Mouse (Mus musculus): Measurements from ENCODE around the gene Bach2. TPM values are rescaled to one million over a fixed set of nuclear protein-coding genes. Genes with fewer than 3 reads are reported as not detected.

Gene Bach2
- polyA plus RNA-seq, 1 experiment from 2014 or later, result 27.4 TPM

DNA sequence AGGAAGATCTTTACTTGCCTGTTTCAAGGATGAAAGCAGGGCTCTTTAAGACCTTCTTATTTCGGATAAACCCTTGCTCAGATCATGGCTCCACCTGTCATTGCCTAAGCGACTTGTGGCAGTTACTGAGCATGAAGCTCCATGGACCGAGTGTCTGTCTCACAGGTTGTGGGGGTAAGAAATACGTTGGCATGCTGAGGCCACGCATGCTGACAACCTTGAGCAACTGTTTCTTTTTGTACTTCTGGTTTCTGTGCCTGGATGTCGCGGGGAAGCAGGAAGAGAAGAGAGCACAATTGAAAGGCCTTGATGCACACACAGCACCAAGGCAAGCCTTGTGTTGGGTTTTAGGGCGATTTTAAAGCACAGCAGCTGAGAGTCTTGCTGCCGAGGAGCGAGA lies 87.7 kb downstream of the Bach2 start:
- peak overlapping the region; percentile 79 for H3K27ac ChIP-seq (replicated peaks)
- ATAC-seq (ENCODE audit: low FRiP score, low read depth), result peak; percentile 25; the same call in 1 of the 2 replicates
- peak overlapping the region; percentile 22 for H3K4me2 ChIP-seq
- H3K4me1 ChIP-seq (replicated peaks), result peaks cover 49% of the 10 kb centered on the region
- 30% methylated on average over 10 of the region's 10 CpGs for WGBS
- H3K27me3 ChIP-seq, result no peaks in the 10 kb centered on the region
- no peak overlapping the region for H3K4me3 ChIP-seq
- H3K9me3 ChIP-seq, result no peaks in the 10 kb centered on the region
- no peak overlapping the region for H3K9ac ChIP-seq
- H3K36me3 ChIP-seq, result no peaks in the 10 kb centered on the region

- WGBS, result 14% methylated on average over 3 of the region's 3 CpGs
- no peak overlapping the region for H3K9ac ChIP-seq
- peak overlapping the region; percentile 22 for H3K4me2 ChIP-seq
- ATAC-seq (ENCODE audit: low FRiP score, low read depth), result peak; percentile 31
- no peaks in the 10 kb centered on the region for H3K36me3 ChIP-seq
- H3K4me3 ChIP-seq, result no peak overlapping the region
- no peaks in the 10 kb centered on the region for H3K9me3 ChIP-seq
- peak overlapping the region; percentile 79 for H3K27ac ChIP-seq (replicated peaks)
- H3K27me3 ChIP-seq, result no peaks in the 10 kb centered on the region
- H3K4me1 ChIP-seq (replicated peaks), result peaks cover 49% of the 10 kb centered on the region
Measured at GRCm38 (mm10) chr4:32326860-32327259, 88.3 kb downstream of the Bach2 start.

GRCm38 (mm10) chr4:32327626-32328025 lies 89.0 kb downstream of the Bach2 start:
- H3K9me3 ChIP-seq, result no peaks in the 10 kb centered on the region
- no peaks in the 10 kb centered on the region for H3K27me3 ChIP-seq
- no peaks in the 10 kb centered on the region for H3K36me3 ChIP-seq
- no peak overlapping the region; the same call in 1 of the 2 replicates for H3K4me2 ChIP-seq
- 29% methylated on average over 5 of the region's 5 CpGs for WGBS
- peak overlapping the region; percentile 16; the same call in 1 of the 2 replicates for H3K9ac ChIP-seq
- no peak overlapping the region for H3K4me3 ChIP-seq
- no peak for ATAC-seq (ENCODE audit: low FRiP score, low read depth)
- H3K27ac ChIP-seq (replicated peaks), result peak overlapping the region; percentile 79
- peaks cover 49% of the 10 kb centered on the region for H3K4me1 ChIP-seq (replicated peaks)

DNA sequence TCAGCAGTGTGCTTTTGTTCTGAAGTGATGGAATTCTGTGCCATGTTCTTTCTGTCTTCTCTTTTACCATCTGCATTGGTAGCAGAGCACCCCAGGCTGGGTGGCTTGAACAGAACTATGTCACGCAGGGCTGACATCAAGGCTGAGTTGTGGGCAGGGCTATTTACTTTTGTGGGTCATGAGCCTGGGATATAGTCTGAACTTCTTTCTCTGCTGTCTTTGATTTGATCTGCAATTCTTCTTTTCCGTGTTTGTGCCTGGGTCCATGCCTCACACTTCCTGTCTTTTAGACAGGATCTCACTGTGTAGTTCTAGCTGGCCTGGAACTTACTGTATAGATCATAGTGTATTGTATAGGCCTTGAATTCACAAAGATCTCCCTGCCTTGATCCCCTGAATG lies 90.0 kb downstream of the Bach2 start:
- 63% methylated on average over 2 of the region's 2 CpGs for WGBS
- H3K4me1 ChIP-seq (replicated peaks), result peaks cover 49% of the 10 kb centered on the region
- H3K4me3 ChIP-seq, result no peak overlapping the region
- no peaks in the 10 kb centered on the region for H3K36me3 ChIP-seq
- no peak overlapping the region for H3K9ac ChIP-seq
- no peak overlapping the region for H3K27ac ChIP-seq (replicated peaks)
- no peak overlapping the region for H3K4me2 ChIP-seq
- no peaks in the 10 kb centered on the region for H3K27me3 ChIP-seq
- no peak for ATAC-seq (ENCODE audit: low FRiP score, low read depth)
- no peaks in the 10 kb centered on the region for H3K9me3 ChIP-seq

DNA sequence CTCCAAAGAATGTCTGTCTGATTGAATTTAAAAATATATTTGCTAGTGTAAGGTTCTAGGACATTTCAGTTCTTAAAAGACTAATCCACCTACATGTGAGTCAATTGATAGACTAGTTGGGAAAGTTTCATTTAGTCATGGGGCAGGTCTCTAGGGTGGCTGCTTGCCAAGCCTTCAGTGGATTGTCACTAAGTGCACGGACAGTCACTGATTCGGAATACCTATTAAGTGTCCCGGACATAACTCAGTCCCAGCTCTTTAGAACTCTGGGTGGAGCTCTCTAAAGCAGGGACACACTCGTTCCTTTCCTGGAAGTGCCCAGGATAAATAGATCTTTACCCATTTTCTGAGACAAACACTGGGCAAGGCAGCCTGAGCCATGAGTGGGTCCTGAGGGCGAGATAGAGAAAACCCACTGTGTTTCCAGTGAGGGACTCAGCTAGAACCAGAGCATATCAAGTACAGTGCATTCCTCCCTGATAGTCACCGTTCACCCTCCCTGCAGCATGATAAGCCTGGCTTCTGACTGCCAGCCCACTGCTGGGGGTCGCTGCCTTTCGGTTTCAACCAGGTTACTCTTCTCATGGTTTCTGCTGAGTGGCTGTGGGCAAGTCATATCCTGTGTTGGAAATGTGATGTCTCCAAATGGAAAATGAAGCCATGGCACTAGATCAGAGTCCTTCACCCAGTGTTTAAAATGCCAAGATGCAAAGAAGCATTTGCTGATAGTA lies 92.1 kb downstream of the Bach2 start:
- H3K27ac ChIP-seq (replicated peaks), result no peak overlapping the region
- peaks cover 37% of the 10 kb centered on the region for H3K4me1 ChIP-seq (replicated peaks)
- no peak overlapping the region for H3K4me2 ChIP-seq
- no peaks in the 10 kb centered on the region for H3K27me3 ChIP-seq
- no peak overlapping the region for H3K9ac ChIP-seq
- WGBS, result 78% methylated on average over 8 of the region's 8 CpGs
- H3K4me3 ChIP-seq, result no peak overlapping the region
- ATAC-seq (ENCODE audit: low FRiP score, low read depth), result no peak
- H3K9me3 ChIP-seq, result no peaks in the 10 kb centered on the region
- no peaks in the 10 kb centered on the region for H3K36me3 ChIP-seq

DNA sequence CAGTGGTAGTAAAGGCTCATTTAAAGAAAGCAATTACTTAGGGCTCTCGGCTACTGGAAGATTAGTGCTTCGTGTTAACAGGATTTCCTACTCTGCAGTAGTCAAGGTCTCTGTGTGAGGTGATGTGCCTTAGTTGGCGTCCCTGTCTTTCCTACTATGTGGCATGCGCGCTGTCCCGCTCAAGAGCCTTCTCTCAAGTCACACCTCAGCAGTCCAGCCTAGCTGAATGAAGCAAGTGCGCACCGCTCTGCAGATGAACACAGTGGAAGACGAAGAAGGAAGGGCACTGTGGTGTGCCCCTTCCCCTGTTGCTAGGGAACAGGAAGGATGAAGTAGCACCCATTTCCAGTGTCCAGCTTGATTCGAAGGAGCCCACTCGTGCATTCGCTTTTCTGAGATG lies 93.4 kb downstream of the Bach2 start:
- no peak overlapping the region for H3K4me3 ChIP-seq

GRCm38 (mm10) chr4:32334131-32334530 lies 95.5 kb downstream of the Bach2 start:
- 91% methylated on average over 1 of the region's 1 CpGs for WGBS
- H3K4me2 ChIP-seq, result no peak overlapping the region
- H3K36me3 ChIP-seq, result no peaks in the 10 kb centered on the region
- H3K4me3 ChIP-seq, result no peak overlapping the region
- H3K4me1 ChIP-seq (replicated peaks), result peaks cover 19% of the 10 kb centered on the region
- H3K27ac ChIP-seq (replicated peaks), result no peak overlapping the region
- no peaks in the 10 kb centered on the region for H3K27me3 ChIP-seq
- H3K9ac ChIP-seq, result no peak overlapping the region
- ATAC-seq (ENCODE audit: low FRiP score, low read depth), result no peak
- H3K9me3 ChIP-seq, result no peaks in the 10 kb centered on the region

More for the DNA sequence above, 93.4 kb downstream of the Bach2 start:
- Histone ChIP-seq H3K4me2 (no peak overlapping the region), H3K27me3 (no peaks in the 10 kb centered on the region), H3K36me3 (no peaks in the 10 kb centered on the region), H3K9me3 (no peaks in the 10 kb centered on the region), H3K9ac (no peak overlapping the region), H3K27ac (replicated peaks) (no peak overlapping the region), H3K4me1 (replicated peaks) (peaks cover 29% of the 10 kb centered on the region)
- no peak for ATAC-seq (ENCODE audit: low FRiP score, low read depth)
- WGBS, result 91% methylated on average over 12 of the region's 12 CpGs

GRCm38 (mm10) chr4:32334765-32335164 lies 96.2 kb downstream of the Bach2 start:
- Histone ChIP-seq H3K27me3 (no peaks in the 10 kb centered on the region), H3K4me2 (no peak overlapping the region), H3K9ac (no peak overlapping the region), H3K36me3 (no peaks in the 10 kb centered on the region), H3K27ac (replicated peaks) (no peak overlapping the region), H3K4me3 (no peak overlapping the region), H3K9me3 (no peaks in the 10 kb centered on the region), H3K4me1 (replicated peaks) (peaks cover 16% of the 10 kb centered on the region)
- WGBS, result 96% methylated on average over 5 of the region's 5 CpGs
- no peak for ATAC-seq (ENCODE audit: low FRiP score, low read depth)

- no peak overlapping the region for H3K27ac ChIP-seq (replicated peaks)
Measured at GRCm38 (mm10) chr4:32335659-32336058, 97.1 kb downstream of the Bach2 start.

GRCm38 (mm10) chr4:32336642-32337041 lies 98.0 kb downstream of the Bach2 start:
- Histone ChIP-seq H3K4me1 (replicated peaks) (peaks cover 14% of the 10 kb centered on the region), H3K4me2 (no peak overlapping the region), H3K27ac (replicated peaks) (no peak overlapping the region), H3K27me3 (no peaks in the 10 kb centered on the region), H3K9ac (no peak overlapping the region), H3K4me3 (no peak overlapping the region), H3K9me3 (no peaks in the 10 kb centered on the region), H3K36me3 (no peaks in the 10 kb centered on the region)
- no peak for ATAC-seq (ENCODE audit: low FRiP score, low read depth)
- 66% methylated on average over 4 of the region's 4 CpGs for WGBS

More at GRCm38 (mm10) chr4:32335659-32336058, 97.1 kb downstream of the Bach2 start:
- Histone ChIP-seq H3K4me2 (no peak overlapping the region), H3K9ac (no peak overlapping the region), H3K9me3 (no peaks in the 10 kb centered on the region), H3K4me1 (replicated peaks) (peaks cover 16% of the 10 kb centered on the region), H3K4me3 (no peak overlapping the region), H3K36me3 (no peaks in the 10 kb centered on the region), H3K27me3 (no peaks in the 10 kb centered on the region)
- no peak for ATAC-seq (ENCODE audit: low FRiP score, low read depth)
- WGBS, result 90% methylated on average over 12 of the region's 12 CpGs

- no peak overlapping the region for H3K9ac ChIP-seq
- no peaks in the 10 kb centered on the region for H3K9me3 ChIP-seq
- WGBS, result 19% methylated on average over 11 of the region's 11 CpGs
- no peaks in the 10 kb centered on the region for H3K36me3 ChIP-seq
- ATAC-seq (ENCODE audit: low FRiP score, low read depth), result peak; percentile 46; the same call in 1 of the 2 replicates
- no peak overlapping the region for H3K4me2 ChIP-seq
- H3K27me3 ChIP-seq, result no peaks in the 10 kb centered on the region
- peaks cover 14% of the 10 kb centered on the region for H3K4me1 ChIP-seq (replicated peaks)
- H3K27ac ChIP-seq (replicated peaks), result no peak overlapping the region
- H3K4me3 ChIP-seq, result no peak overlapping the region
Measured at GRCm38 (mm10) chr4:32337638-32338037, 99.0 kb downstream of the Bach2 start.

DNA sequence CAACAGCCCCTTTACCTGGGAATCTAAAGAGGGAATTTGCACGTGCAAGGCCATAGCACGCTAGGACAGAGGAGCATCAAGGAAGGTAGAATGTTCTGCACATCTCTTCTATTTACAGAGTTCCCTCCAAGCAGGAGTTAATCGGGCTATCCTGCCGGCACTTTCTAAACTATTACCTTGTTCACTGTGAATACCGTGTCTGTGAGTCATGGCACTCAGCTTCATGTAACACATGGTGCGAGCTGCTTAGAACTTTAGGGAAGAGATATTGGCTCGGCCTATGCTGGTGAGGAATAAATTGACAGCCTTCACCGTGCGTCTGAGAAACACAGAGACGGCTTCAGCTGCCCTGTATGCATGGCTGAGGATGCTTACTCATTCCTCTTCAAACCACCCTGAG lies 99.8 kb downstream of the Bach2 start:
- Histone ChIP-seq H3K9me3 (no peaks in the 10 kb centered on the region), H3K4me1 (replicated peaks) (peaks cover 16% of the 10 kb centered on the region), H3K27ac (replicated peaks) (no peak overlapping the region), H3K9ac (no peak overlapping the region), H3K27me3 (no peaks in the 10 kb centered on the region), H3K4me3 (no peak overlapping the region), H3K4me2 (no peak overlapping the region), H3K36me3 (no peaks in the 10 kb centered on the region)
- 83% methylated on average over 10 of the region's 10 CpGs for WGBS
- no peak for ATAC-seq (ENCODE audit: low FRiP score, low read depth)

DNA sequence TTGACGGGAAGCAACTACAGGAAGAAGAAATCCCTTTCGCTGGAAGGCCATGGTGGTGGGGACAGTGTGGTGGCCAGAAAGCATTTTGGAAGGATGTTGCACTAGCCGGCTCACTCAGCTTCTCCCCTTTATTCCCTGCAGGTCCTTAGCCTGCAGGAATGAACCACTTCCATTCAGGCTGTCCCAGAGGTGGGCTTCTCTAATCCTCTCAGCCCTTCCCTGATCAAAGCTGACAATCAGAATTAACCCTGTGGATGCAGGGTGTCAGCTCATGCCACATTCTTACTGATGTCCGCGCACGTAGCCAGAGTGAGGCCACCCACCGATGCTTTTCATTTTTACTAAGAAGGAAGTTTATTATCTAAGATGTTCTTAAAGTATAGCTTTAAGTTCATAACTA lies 102.2 kb downstream of the Bach2 start:
- H3K27me3 ChIP-seq, result no peaks in the 10 kb centered on the region
- WGBS, result 65% methylated on average over 7 of the region's 7 CpGs
- no peak overlapping the region for H3K27ac ChIP-seq (replicated peaks)
- H3K9me3 ChIP-seq, result no peaks in the 10 kb centered on the region
- no peak overlapping the region for H3K4me3 ChIP-seq
- H3K4me1 ChIP-seq (replicated peaks), result peaks cover 27% of the 10 kb centered on the region
- no peaks in the 10 kb centered on the region for H3K36me3 ChIP-seq
- H3K9ac ChIP-seq, result no peak overlapping the region
- H3K4me2 ChIP-seq, result no peak overlapping the region
- no peak for ATAC-seq (ENCODE audit: low FRiP score, low read depth)
